Mouse (Mus musculus) lung, embryonic 14.5 days (tissue): ENCODE measurements around the gene Tmem128. TPM values are rescaled to one million over a fixed set of nuclear protein-coding genes. Genes with fewer than 3 reads are reported as not detected.

Experiments
- ATAC-seq: fragments of 200-750 bp; cut with Nextera tagmentation; 2 replicates; pipeline ENCODE4 v1.8.0; 2017; ENCODE audit warnings: mild to moderate bottlenecking, moderate TSS enrichment, moderate library complexity; ENCODE audit not compliant: insufficient read depth
- DNase-seq: peaks from one replicate; pipeline ENCODE4 v3.0.0-alpha.2; 2015
- H3K27ac ChIP-seq: fragments of 300-500 bp; sonication (generic); 2 replicates; pipeline ENCODE4 v1.5.1; 2014; ENCODE audit warnings: low read depth, mild to moderate bottlenecking, moderate library complexity
- H3K27me3 ChIP-seq: fragments of 300-500 bp; sonication (generic); 2 replicates; pipeline ENCODE4 v1.6.1; 2014; ENCODE audit warnings: low read length, control low read depth; ENCODE audit not compliant: insufficient read depth
- H3K36me3 ChIP-seq: fragments of 300-500 bp; sonication (generic); 2 replicates; pipeline ENCODE4 v1.6.1; 2014; ENCODE audit warnings: control low read depth; ENCODE audit not compliant: insufficient read depth
- H3K4me1 ChIP-seq: fragments of 300-500 bp; sonication (generic); 2 replicates; pipeline ENCODE4 v1.6.1; 2014; ENCODE audit warnings: antibody characterized with exemption, control low read depth; ENCODE audit not compliant: insufficient read depth
- H3K4me2 ChIP-seq: fragments of 300-500 bp; sonication (generic); 2 replicates; pipeline ENCODE4 v1.6.1; 2014; ENCODE audit warnings: mild to moderate bottlenecking
- H3K4me3 ChIP-seq: fragments of 300-500 bp; sonication (generic); 2 replicates; pipeline ENCODE4 v1.5.1; 2014; ENCODE audit warnings: low read depth, low read length
- H3K9ac ChIP-seq: fragments of 300-500 bp; sonication (generic); 2 replicates; pipeline ENCODE4 v1.6.1; 2014
- H3K9me3 ChIP-seq: fragments of 300-500 bp; sonication (generic); 2 replicates; pipeline ENCODE4 v1.6.1; 2016; ENCODE audit warnings: low read depth, low read length, control low read depth
- CTCF ChIP-seq: IDR thresholded peaks from 2 replicates; pipeline ENCODE4 v1.5.1; 2016; ENCODE audit warnings: antibody characterized with exemption, low read depth
- WGBS: fragments of 180-500 bp; shearing (Covaris S2); extraction: QIAGEN DNeasy Blood & Tissue Kit; methylation state at CpG from one replicate; pipeline ENCODE4 v1.1.7; 2014; 5-methylcytosine and 5-hydroxymethylcytosine counted together
- polyA plus RNA-seq: library from polyadenylated mRNA; unstranded; fragments of >200 nt; fragmentation: Nextera tagmentation; extraction: Ambion mirVana; gene quantifications from 2 replicates; pipeline ENCODE4 v1.2.1, GENCODE M21; 2014

Tmem128 gene
- polyA plus RNA-seq, 1 experiment from 2014 or later = 78.9 TPM

GRCm38 (mm10) chr5:38240727-38241472 lies 19.1 kb upstream of the Tmem128 start:
- no peak for TF ChIP-seq CTCF
- 53% methylated on average over 5 of the region's 5 CpGs for WGBS
- ATAC-seq = no peak

GRCm38 (mm10) chr5:38241473-38241834 lies 18.5 kb upstream of the Tmem128 start:
- DNase-seq (no peak), ATAC-seq (no peak)
- Histone ChIP-seq H3K27me3 (no peaks in the 10 kb centered on the region), H3K4me1 (no peaks in the 10 kb centered on the region), H3K36me3 (no peaks in the 10 kb centered on the region), H3K27ac (no peak overlapping the region), H3K9me3 (no peaks in the 10 kb centered on the region), H3K4me3 (no peak overlapping the region), H3K9ac (no peak overlapping the region), H3K4me2 (no peak overlapping the region)
- WGBS = 80% methylated on average over 3 of the region's 3 CpGs
- TF ChIP-seq CTCF = no peak

More at GRCm38 (mm10) chr5:38240727-38241472, 19.1 kb upstream of the Tmem128 start:
- H3K4me1 ChIP-seq = no peaks in the 10 kb centered on the region
- H3K27me3 ChIP-seq = no peaks in the 10 kb centered on the region
- H3K27ac ChIP-seq = no peak overlapping the region
- no peak for DNase-seq
- H3K9me3 ChIP-seq = no peaks in the 10 kb centered on the region
- 0 out of 2 replicates have a peak, but pooled peaks cover 4% of the 10 kb centered on the region for H3K36me3 ChIP-seq
- no peak overlapping the region for H3K4me3 ChIP-seq
- no peak overlapping the region for H3K9ac ChIP-seq
- H3K4me2 ChIP-seq = no peak overlapping the region

- Histone ChIP-seq H3K9ac (no peak overlapping the region), H3K4me3 (no peak overlapping the region), H3K4me1 (no peaks in the 10 kb centered on the region), H3K27me3 (no peaks in the 10 kb centered on the region), H3K9me3 (no peaks in the 10 kb centered on the region), H3K27ac (no peak overlapping the region), H3K36me3 (no peaks in the 10 kb centered on the region), H3K4me2 (no peak overlapping the region)
- WGBS = 83% methylated on average over 6 of the region's 6 CpGs
- TF ChIP-seq CTCF = no peak
- ATAC-seq = no peak
- DNase-seq = no peak
Measured at GRCm38 (mm10) chr5:38241966-38242365, 18.0 kb upstream of the Tmem128 start.

- WGBS = 36% methylated on average over 4 of the region's 4 CpGs
- Histone ChIP-seq H3K4me1 (no peaks in the 10 kb centered on the region), H3K27me3 (no peaks in the 10 kb centered on the region), H3K4me2 (no peak overlapping the region), H3K4me3 (no peak overlapping the region), H3K36me3 (no peaks in the 10 kb centered on the region), H3K9ac (no peak overlapping the region), H3K9me3 (no peaks in the 10 kb centered on the region), H3K27ac (no peak overlapping the region)
- no peak for ATAC-seq
- peak; percentile 53 for TF ChIP-seq CTCF
- DNase-seq = peak; percentile 22
Measured at GRCm38 (mm10) chr5:38255195-38255594, 4.8 kb upstream of the Tmem128 start.

- H3K27me3 ChIP-seq = no peaks in the 10 kb centered on the region
- no peak overlapping the region for H3K9ac ChIP-seq
- no peaks in the 10 kb centered on the region for H3K9me3 ChIP-seq
- no peak overlapping the region for H3K27ac ChIP-seq
- ATAC-seq (no peak), DNase-seq (no peak)
- H3K4me1 ChIP-seq = no peaks in the 10 kb centered on the region
- WGBS = 65% methylated on average over 3 of the region's 3 CpGs
- no peaks in the 10 kb centered on the region for H3K36me3 ChIP-seq
- no peak overlapping the region for H3K4me2 ChIP-seq
- no peak for TF ChIP-seq CTCF
- H3K4me3 ChIP-seq = no peak overlapping the region
Measured at GRCm38 (mm10) chr5:38255644-38256043, 4.3 kb upstream of the Tmem128 start.

- Histone ChIP-seq H3K36me3 (no peaks in the 10 kb centered on the region), H3K4me2 (no peak overlapping the region), H3K9me3 (no peaks in the 10 kb centered on the region), H3K4me3 (no peak overlapping the region), H3K9ac (no peak overlapping the region), H3K4me1 (0 out of 2 replicates have a peak, but pooled peaks cover 4% of the 10 kb centered on the region), H3K27me3 (no peaks in the 10 kb centered on the region), H3K27ac (no peak overlapping the region)
- DNase-seq (no peak), ATAC-seq (no peak)
- no peak for TF ChIP-seq CTCF
- WGBS = 87% methylated on average over 1 of the region's 1 CpGs
Measured at GRCm38 (mm10) chr5:38256551-38256950, 3.4 kb upstream of the Tmem128 start.

GRCm38 (mm10) chr5:38258034-38258772 lies 1.8 kb upstream of the Tmem128 start:
- no peak overlapping the region for H3K4me3 ChIP-seq
- no peaks in the 10 kb centered on the region for H3K27me3 ChIP-seq
- 78% methylated on average over 8 of the region's 8 CpGs for WGBS
- no peak for TF ChIP-seq CTCF
- H3K36me3 ChIP-seq = peaks cover 10% of the 10 kb centered on the region
- no peaks in the 10 kb centered on the region for H3K9me3 ChIP-seq
- no peak overlapping the region for H3K9ac ChIP-seq
- ATAC-seq (no peak), DNase-seq (no peak)
- H3K4me1 ChIP-seq = 0 out of 2 replicates have a peak, but pooled peaks cover 4% of the 10 kb centered on the region
- H3K4me2 ChIP-seq = no peak overlapping the region
- no peak overlapping the region for H3K27ac ChIP-seq
